8 mouse cellular contexts compared by ENCODE assay signal in the genomic region with DNA sequence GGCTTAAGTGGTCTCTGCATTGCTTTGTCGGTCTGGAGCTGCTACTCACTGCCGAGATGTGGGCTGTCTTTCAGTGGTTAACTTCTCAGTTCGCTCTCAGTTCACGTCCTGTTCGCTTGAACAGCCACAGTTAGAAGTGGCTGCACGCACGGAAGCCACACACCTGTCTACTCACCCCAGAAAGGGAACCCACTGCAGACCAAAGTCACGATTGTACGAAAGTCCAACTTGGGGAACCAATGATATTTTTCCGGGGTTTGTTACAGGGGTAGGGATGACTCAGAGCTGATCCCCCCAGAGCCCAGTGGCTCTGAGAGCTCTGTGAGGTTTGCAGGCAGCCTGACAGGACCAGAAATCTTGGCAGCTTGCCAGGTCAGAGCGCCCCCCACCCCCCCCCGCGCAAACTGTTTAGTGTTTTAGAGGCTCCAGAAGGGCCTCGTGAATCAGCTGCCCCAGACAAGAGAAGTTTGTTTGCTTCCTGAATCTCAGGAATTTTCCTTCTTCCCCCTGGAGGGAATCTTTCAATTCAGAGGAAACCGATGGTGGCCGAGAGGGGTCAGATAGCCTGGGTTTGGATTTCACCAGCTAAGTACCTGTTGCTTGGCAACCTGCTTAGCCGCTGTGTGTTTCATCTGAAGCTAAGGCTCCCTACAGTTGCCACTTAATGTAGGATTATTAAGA.
DNase-seq lines count a peak whose midpoint lies in the region; ATAC-seq lines count a peak whose summit lies in the region.

No protein-coding gene starts in this region.

- DNase-seq in Muller cell, postnatal 12 days (ENCODE audit: inconsistent ontology term) = peak; percentile 91
- peak; percentile 91 for DNase-seq in forebrain, embryonic 14.5 days (ENCODE audit: low spot score)
- DNase-seq in hindbrain, embryonic 10.5 days (ENCODE audit: low spot score) = peak; percentile 92
- DNase-seq in layer of hippocampus, postnatal 10 days (ENCODE audit: low spot score in 2 of 2) = peak; percentile 66 to 72
- DNase-seq in lung, postnatal 14 days = peak; percentile 66
- peak; percentile 84 for DNase-seq in retina, adult 2 months (ENCODE audit: low read depth, low spot score)
- no peak for DNase-seq in adipocyte (ENCODE audit: low spot score)

- H3K27ac ChIP-seq in brown adipose tissue, adult 24 weeks (replicated peaks; ENCODE audit: low read depth, low read length) = no peak overlapping the region; the same call in 1 of the 2 replicates
- no peak overlapping the region for H3K27ac ChIP-seq in forebrain, embryonic 14.5 days (ENCODE audit: low read depth, low read length)
- H3K27ac ChIP-seq in hindbrain, embryonic 10.5 days = peak overlapping the region; percentile 88

- WGBS in forebrain, embryonic 14.5 days = under 1% methylated on average over 17 of the region's 17 CpGs
- WGBS in hindbrain, embryonic 10.5 days = under 1% methylated on average over 17 of the region's 17 CpGs

- no peaks in the 10 kb centered on the region for H3K4me1 ChIP-seq in brown adipose tissue, adult 24 weeks (ENCODE audit: control insufficient read depth, insufficient read depth, insufficient read length, low read length)
- H3K4me1 ChIP-seq in forebrain, embryonic 14.5 days (ENCODE audit: control insufficient read depth, insufficient read depth, low read length) = 0 out of 2 replicates have a peak, but pooled peaks cover 2% of the 10 kb centered on the region
- H3K4me1 ChIP-seq in hindbrain, embryonic 10.5 days (replicated peaks) = peaks cover 19% of the 10 kb centered on the region

- ATAC-seq in forebrain, embryonic 14.5 days = peak; percentile 86

- H3K4me3 ChIP-seq in brown adipose tissue, adult 24 weeks (ENCODE audit: insufficient read depth, low read depth, low read length) = peak overlapping the region; percentile 62
- peak overlapping the region; percentile 35 for H3K4me3 ChIP-seq in forebrain, embryonic 14.5 days (ENCODE audit: low read depth, low read length)
- peak overlapping the region; percentile 59 for H3K4me3 ChIP-seq in hindbrain, embryonic 10.5 days

- peak overlapping the region; percentile 66 for H3K4me2 ChIP-seq in forebrain, embryonic 14.5 days (ENCODE audit: low read length)

- no peaks in the 10 kb centered on the region for H3K36me3 ChIP-seq in forebrain, embryonic 14.5 days (ENCODE audit: control insufficient read depth, insufficient read depth, low read length)
- H3K36me3 ChIP-seq in hindbrain, embryonic 10.5 days = no peaks in the 10 kb centered on the region

- no peaks in the 10 kb centered on the region for H3K27me3 ChIP-seq in forebrain, embryonic 14.5 days (replicated peaks; ENCODE audit: control insufficient read depth, insufficient read depth, low read length)
- peaks cover 3% of the 10 kb centered on the region; the same call in 1 of the 2 replicates for H3K27me3 ChIP-seq in hindbrain, embryonic 10.5 days (ENCODE audit: insufficient read depth, poor library complexity, severe bottlenecking)

- peak overlapping the region; percentile 51 for H3K9ac ChIP-seq in forebrain, embryonic 14.5 days (ENCODE audit: low read length)

- H3K9me3 ChIP-seq in forebrain, embryonic 14.5 days (replicated peaks; ENCODE audit: control insufficient read depth, low read length) = no peaks in the 10 kb centered on the region
- H3K9me3 ChIP-seq in hindbrain, embryonic 10.5 days = no peaks in the 10 kb centered on the region
